Mouse (Mus musculus) heart, embryonic 12.5 days (tissue): ENCODE data around the gene Hibadh. TPM values are rescaled to one million over a fixed set of nuclear protein-coding genes. Genes with fewer than 3 reads are reported as not detected.
"Not testable (repeated sequence)": the region's sequence is repeated elsewhere in the genome, so short reads cannot be mapped to it uniquely, and the experiment has no call there.

Source experiments
- ATAC-seq: fragments of 200-750 bp; cut with Nextera tagmentation; 2 replicates; pipeline ENCODE4 v1.8.0; 2017; ENCODE audit warnings: moderate TSS enrichment, moderate library complexity; ENCODE audit not compliant: insufficient number of reproducible peaks, low FRiP score
- H3K27ac ChIP-seq: fragments of 300-500 bp; sonication (generic); 2 replicates; pipeline ENCODE4 v1.5.1; 2016; ENCODE audit warnings: mild to moderate bottlenecking, moderate library complexity; ENCODE audit not compliant: poor library complexity, severe bottlenecking
- H3K27me3 ChIP-seq: fragments of 300-500 bp; sonication (generic); replicated peaks from 2 replicates; pipeline ENCODE4 v1.6.1; 2016; ENCODE audit warnings: mild to moderate bottlenecking, moderate library complexity
- H3K36me3 ChIP-seq: fragments of 300-500 bp; sonication (generic); 2 replicates; pipeline ENCODE4 v1.6.1; 2016; ENCODE audit warnings: mild to moderate bottlenecking, moderate library complexity
- H3K4me1 ChIP-seq: fragments of 300-500 bp; sonication (generic); replicated peaks from 2 replicates; pipeline ENCODE4 v1.6.1; 2016; ENCODE audit warnings: mild to moderate bottlenecking
- H3K4me2 ChIP-seq: fragments of 300-500 bp; sonication (generic); 2 replicates; pipeline ENCODE4 v1.6.1; 2016; ENCODE audit warnings: mild to moderate bottlenecking, moderate library complexity
- H3K4me3 ChIP-seq: fragments of 300-500 bp; sonication (generic); 2 replicates; pipeline ENCODE4 v1.5.1; 2016; ENCODE audit warnings: mild to moderate bottlenecking
- H3K9ac ChIP-seq: fragments of 300-500 bp; sonication (generic); 2 replicates; pipeline ENCODE4 v1.6.1; 2016; ENCODE audit warnings: mild to moderate bottlenecking, moderate library complexity
- H3K9me3 ChIP-seq: fragments of 300-500 bp; sonication (generic); replicated peaks from 2 replicates; pipeline ENCODE4 v1.6.1; 2016; ENCODE audit warnings: mild to moderate bottlenecking, moderate library complexity
- WGBS: fragments of 180-500 bp; shearing (Covaris S2); methylation state at CpG from one replicate; pipeline ENCODE4 v1.1.7; 2016; 5-methylcytosine and 5-hydroxymethylcytosine counted together
- polyA plus RNA-seq: library from polyadenylated mRNA; unstranded; fragments of >200 nt; fragmentation: Nextera tagmentation; extraction: Ambion mirVana; gene quantifications from 2 replicates; pipeline ENCODE4 v1.2.1, GENCODE M21; 2016

Gene Hibadh
- polyA plus RNA-seq, 1 experiment from 2014 or later = 126 TPM

DNA sequence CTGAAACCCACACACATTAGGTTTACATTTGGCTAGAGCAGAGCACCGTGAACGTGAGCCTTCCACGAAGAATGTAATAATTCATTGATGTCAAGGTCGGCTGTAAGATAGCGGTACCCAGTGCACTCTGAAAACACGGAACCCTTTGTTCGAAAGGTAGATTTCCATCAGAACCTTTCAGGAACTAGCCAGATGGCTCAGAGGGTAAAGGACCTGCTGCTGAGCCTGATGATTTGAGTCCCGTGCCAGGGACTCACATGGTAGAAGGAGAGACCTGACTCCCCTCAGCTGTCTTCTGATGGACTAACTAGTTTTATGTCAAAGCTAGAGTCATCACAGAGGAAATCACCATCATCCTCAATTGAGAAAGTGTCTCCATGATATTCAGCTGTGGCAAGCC lies 31.6 kb upstream of the Hibadh start:
- Histone ChIP-seq H3K4me3 (no peak overlapping the region), H3K4me2 (no peak overlapping the region), H3K36me3 (no peaks in the 10 kb centered on the region), H3K27ac (no peak overlapping the region), H3K27me3 (no peaks in the 10 kb centered on the region), H3K4me1 (no peaks in the 10 kb centered on the region), H3K9ac (no peak overlapping the region), H3K9me3 (no peaks in the 10 kb centered on the region)
- WGBS = 76% methylated on average over 8 of the region's 8 CpGs
- no peak for ATAC-seq

DNA sequence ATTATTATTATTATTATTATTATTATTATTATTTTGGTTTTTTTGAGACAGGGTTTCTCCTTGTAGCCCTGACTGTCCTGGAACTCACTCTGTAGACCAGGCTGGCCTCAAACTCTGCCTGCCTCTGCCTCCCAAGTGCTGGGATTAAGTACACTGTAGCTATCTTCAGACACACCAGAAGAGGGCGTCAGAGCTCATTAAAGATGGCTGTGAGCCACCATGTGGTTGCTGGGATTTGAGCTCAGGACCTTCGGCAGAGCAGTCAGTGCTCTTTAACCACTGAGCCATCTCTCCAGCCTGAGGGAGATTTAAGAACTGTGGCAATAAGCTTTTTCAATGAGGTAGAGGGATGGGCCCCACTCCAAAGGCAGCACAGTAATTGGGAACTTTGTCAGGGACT lies 29.7 kb upstream of the Hibadh start:
- H3K27me3 ChIP-seq, H3K4me3 ChIP-seq, H3K36me3 ChIP-seq, H3K4me2 ChIP-seq, H3K27ac ChIP-seq, H3K9me3 ChIP-seq, H3K9ac ChIP-seq, ATAC-seq, H3K4me1 ChIP-seq: not testable (repeated sequence)
- 44% methylated on average over 2 of the region's 2 CpGs for WGBS

DNA sequence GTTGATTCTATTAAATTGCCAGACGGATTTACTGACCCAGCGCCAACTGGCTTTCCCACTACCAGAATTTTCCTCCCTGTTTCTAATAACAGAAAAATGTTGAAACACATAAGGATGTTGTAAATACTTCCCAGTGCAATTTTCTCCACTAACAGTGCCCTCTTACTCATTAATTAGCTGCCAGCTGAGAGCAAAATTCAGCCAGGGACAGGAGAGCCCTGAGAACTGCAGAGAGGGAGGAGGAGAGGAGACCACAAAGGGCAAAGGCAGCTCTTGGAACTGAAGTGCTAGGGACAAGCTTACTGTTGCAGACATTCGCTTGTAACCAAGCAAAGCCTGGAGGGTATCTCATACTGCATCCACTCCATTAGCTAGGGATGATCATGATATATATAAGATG lies 27.5 kb upstream of the Hibadh start:
- 70% methylated on average over 3 of the region's 3 CpGs for WGBS
- no peak overlapping the region for H3K27ac ChIP-seq
- no peaks in the 10 kb centered on the region for H3K9me3 ChIP-seq
- H3K4me1 ChIP-seq = no peaks in the 10 kb centered on the region
- no peak overlapping the region for H3K4me3 ChIP-seq
- no peak for ATAC-seq
- H3K4me2 ChIP-seq = no peak overlapping the region
- no peaks in the 10 kb centered on the region for H3K36me3 ChIP-seq
- no peak overlapping the region for H3K9ac ChIP-seq
- H3K27me3 ChIP-seq = no peaks in the 10 kb centered on the region

DNA sequence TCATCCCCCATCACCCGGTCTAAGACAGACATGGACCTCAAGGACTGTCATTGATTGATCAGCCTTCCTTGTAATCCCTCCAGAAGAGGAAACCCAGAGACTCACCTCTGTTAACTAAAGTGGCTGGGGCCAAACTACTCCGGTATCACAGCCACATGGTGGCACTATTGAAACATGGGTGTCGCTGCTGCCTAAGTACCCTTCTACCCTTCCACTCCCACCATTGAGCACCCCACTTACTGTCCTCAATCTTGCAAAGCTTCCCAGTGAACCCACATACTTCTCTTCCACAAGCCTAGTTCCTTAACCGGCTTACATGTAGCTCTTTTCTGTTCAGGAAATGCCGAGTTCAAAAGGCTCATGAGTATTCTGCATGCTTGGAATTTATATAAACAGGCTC lies 22.8 kb upstream of the Hibadh start:
- Histone ChIP-seq H3K27ac (no peak overlapping the region), H3K9ac (no peak overlapping the region), H3K36me3 (no peaks in the 10 kb centered on the region), H3K4me1 (no peaks in the 10 kb centered on the region), H3K4me2 (no peak overlapping the region), H3K27me3 (no peaks in the 10 kb centered on the region), H3K4me3 (no peak overlapping the region), H3K9me3 (no peaks in the 10 kb centered on the region)
- ATAC-seq = no peak
- WGBS = 38% methylated on average over 5 of the region's 5 CpGs

DNA sequence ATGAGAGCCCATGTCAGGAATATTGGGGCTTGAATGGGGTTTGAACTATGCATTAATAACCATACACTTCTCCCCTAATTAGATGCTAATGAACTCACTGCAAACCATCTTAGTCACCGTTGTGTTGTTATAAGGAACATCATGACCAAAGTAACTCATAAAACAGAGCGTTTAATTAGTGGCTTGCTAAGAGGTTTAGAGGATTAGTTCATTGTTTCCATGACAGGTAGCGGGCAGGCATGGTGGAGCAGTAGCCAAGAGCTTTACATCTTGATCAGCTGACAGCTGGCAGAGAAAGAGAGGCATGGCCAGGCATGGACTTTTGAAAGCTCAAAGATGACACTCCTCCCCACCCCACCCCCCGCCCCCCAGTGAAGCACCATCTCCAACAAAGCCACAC lies 15.1 kb upstream of the Hibadh start:
- H3K4me1 ChIP-seq = no peaks in the 10 kb centered on the region
- no peak for ATAC-seq
- H3K9ac ChIP-seq = no peak overlapping the region
- H3K27ac ChIP-seq = no peak overlapping the region
- H3K9me3 ChIP-seq = no peaks in the 10 kb centered on the region
- H3K4me3 ChIP-seq = no peak overlapping the region
- H3K4me2 ChIP-seq = no peak overlapping the region
- H3K27me3 ChIP-seq = no peaks in the 10 kb centered on the region
- WGBS = 77% methylated on average over 4 of the region's 4 CpGs
- no peaks in the 10 kb centered on the region for H3K36me3 ChIP-seq

DNA sequence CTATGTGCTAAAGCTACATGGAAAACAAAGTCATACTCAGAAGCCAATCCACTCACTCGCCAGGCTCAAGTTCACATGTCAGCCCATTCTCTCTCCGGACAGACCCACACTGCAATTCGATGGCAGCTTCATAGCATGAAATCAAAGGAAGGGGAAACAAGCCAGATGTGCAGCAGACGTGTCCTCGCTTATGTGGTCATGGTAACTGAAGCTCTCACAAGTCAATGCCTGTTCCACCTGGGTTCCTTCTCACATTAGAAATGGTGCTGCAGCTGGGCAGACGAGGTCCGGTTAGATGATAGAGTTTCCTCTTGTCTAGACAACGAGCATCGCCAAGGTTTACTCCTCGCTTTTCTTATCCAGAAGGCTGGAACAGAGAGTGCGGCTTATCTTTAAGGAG lies 8.6 kb upstream of the Hibadh start:
- ATAC-seq = no peak
- Histone ChIP-seq H3K4me3 (no peak overlapping the region), H3K9ac (no peak overlapping the region), H3K27ac (no peak overlapping the region), H3K9me3 (no peaks in the 10 kb centered on the region), H3K4me2 (no peak overlapping the region), H3K27me3 (no peaks in the 10 kb centered on the region), H3K4me1 (no peaks in the 10 kb centered on the region), H3K36me3 (no peaks in the 10 kb centered on the region)
- 52% methylated on average over 11 of the region's 11 CpGs for WGBS

DNA sequence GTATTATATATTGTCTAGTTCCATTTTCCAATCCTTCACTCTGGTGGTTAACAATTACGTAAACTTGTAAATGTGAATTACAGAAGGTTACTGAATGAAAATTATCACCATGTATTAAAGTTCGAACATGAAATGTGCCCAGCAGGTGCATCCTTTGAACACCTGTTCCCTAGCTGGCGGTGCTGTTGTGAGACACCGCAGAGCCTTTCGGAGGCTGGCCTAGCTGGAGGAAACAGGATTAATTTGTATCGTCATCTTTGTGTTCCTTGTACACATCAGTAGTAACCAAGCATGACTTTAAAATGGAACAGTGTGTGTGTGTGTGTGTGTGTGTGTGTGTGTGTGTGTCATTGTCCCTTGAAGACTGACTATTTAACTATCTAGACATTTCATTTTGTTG lies 7.8 kb upstream of the Hibadh start:
- 88% methylated on average over 6 of the region's 6 CpGs for WGBS
- no peaks in the 10 kb centered on the region for H3K4me1 ChIP-seq
- H3K36me3 ChIP-seq = no peaks in the 10 kb centered on the region
- H3K9ac ChIP-seq = no peak overlapping the region
- no peak overlapping the region for H3K4me2 ChIP-seq
- no peaks in the 10 kb centered on the region for H3K9me3 ChIP-seq
- no peak overlapping the region for H3K27ac ChIP-seq
- no peak for ATAC-seq
- no peak overlapping the region for H3K4me3 ChIP-seq
- no peaks in the 10 kb centered on the region for H3K27me3 ChIP-seq

DNA sequence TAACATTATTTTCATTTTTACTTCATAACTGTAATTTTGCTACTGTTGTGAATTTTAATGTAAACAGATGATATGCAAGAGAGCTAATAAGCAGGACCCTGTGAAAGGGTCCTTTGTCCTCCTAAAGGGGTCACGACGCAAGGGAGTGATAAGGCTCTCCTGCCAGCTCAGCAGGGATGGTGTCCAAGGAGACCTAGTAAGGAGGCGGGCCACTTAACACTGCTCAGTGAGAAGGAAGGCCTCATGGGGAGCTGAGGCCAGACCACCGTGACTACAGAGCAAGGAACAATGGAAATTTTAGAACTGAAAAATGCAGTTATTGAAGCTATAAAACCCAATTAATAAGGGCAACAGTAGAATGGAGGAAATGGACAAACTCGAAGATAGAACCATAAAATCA lies 5.7 kb upstream of the Hibadh start:
- Histone ChIP-seq H3K36me3 (no peaks in the 10 kb centered on the region), H3K9ac (no peak overlapping the region), H3K27ac (no peak overlapping the region), H3K4me1 (no peaks in the 10 kb centered on the region), H3K9me3 (no peaks in the 10 kb centered on the region), H3K4me2 (no peak overlapping the region), H3K27me3 (no peaks in the 10 kb centered on the region), H3K4me3 (no peak overlapping the region)
- ATAC-seq = no peak
- 31% methylated on average over 5 of the region's 5 CpGs for WGBS

DNA sequence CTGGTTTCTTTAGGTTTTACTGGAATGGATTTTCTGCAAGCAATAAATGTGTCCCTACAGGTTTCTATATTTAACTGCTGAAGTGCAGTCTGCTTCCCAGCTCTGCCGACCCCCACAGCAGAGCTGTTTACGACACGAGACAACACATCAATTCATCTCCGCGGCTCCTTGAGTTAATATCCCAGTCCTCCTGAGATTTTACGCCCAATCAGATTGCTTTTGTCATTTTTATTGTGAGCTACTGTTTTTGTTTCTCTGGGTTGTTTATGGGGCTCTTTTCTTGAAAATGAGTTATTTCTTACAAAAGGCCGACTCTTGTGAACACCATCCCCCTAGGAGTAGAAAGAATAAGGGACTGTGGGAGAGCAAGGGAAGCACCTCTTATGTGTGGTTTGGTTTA lies 2.0 kb upstream of the Hibadh start:
- ATAC-seq = no peak
- no peaks in the 10 kb centered on the region for H3K36me3 ChIP-seq
- no peaks in the 10 kb centered on the region for H3K9me3 ChIP-seq
- peaks cover 7% of the 10 kb centered on the region; the same call in 1 of the 2 replicates for H3K4me1 ChIP-seq
- no peak overlapping the region for H3K27ac ChIP-seq
- WGBS = 46% methylated on average over 7 of the region's 7 CpGs
- peak overlapping the region; percentile 49 for H3K4me2 ChIP-seq
- no peak overlapping the region for H3K4me3 ChIP-seq
- no peaks in the 10 kb centered on the region for H3K27me3 ChIP-seq
- H3K9ac ChIP-seq = no peak overlapping the region

DNA sequence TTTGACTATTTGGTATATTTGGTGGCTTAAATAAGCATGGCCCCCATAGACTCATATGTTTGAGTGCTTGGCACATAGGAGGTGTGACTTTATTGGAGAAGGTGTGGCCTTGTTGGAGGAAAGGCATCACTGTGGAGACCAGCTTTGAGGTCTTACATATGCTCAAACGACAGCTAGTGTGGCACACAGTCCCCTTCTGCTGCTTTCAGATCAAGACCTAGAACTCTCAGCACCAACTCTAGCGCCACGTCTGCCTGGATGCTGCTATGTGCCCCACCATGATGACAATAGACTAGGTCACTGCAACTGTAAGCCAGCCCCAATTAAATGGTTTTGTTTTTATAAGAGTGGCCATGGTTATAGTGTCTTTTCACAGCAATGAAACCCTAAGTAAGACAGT lies 887 bp upstream of the Hibadh start:
- WGBS = 75% methylated on average over 3 of the region's 3 CpGs
- peaks cover 7% of the 10 kb centered on the region; the same call in 1 of the 2 replicates for H3K4me1 ChIP-seq
- no peak overlapping the region for H3K4me3 ChIP-seq
- no peaks in the 10 kb centered on the region for H3K27me3 ChIP-seq
- no peak overlapping the region for H3K27ac ChIP-seq
- no peak overlapping the region for H3K9ac ChIP-seq
- no peaks in the 10 kb centered on the region for H3K9me3 ChIP-seq
- no peak overlapping the region for H3K4me2 ChIP-seq
- ATAC-seq = no peak
- no peaks in the 10 kb centered on the region for H3K36me3 ChIP-seq

DNA sequence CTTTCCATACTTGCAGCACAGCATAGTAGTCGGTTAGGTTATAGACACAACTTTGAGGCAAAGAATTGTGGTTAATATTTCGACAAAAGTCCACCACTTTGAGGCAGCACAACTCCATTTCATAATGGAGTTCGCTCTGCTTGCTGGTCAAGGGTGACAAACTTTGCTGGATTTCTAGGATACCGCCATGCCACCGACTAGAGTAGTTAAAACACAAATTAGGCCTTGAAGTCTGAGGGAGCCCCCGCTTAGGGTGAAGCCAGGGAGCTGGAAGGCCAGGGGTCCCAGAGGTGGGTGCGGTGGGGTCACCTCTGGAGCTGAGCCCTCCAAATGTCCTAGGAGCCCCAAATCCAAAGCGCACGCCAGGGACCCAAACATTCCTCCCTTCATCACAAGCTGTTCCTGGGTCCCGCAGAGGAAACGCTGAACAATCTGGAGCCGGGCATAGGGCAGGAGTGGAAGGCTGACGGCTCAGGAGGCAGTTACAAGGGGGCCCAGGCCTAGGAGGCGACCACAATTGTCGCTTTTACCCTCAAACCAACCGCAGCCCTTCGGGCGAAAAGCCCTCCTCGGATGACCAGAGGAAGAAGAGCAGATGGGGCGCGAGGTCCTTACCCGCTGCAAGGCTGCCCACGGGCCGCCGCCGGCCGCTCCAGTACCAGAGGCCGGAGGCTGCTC lies 504 bp downstream of the Hibadh start:
- H3K36me3 ChIP-seq = no peaks in the 10 kb centered on the region
- H3K9ac ChIP-seq = peak overlapping the region; percentile 91
- peak overlapping the region; percentile 87 for H3K27ac ChIP-seq
- ATAC-seq = peak; percentile 36
- 2% methylated on average over 28 of the region's 28 CpGs for WGBS
- H3K4me3 ChIP-seq = peak overlapping the region; percentile 88
- H3K27me3 ChIP-seq = no peaks in the 10 kb centered on the region
- H3K9me3 ChIP-seq = no peaks in the 10 kb centered on the region
- peaks cover 7% of the 10 kb centered on the region; the same call in 1 of the 2 replicates for H3K4me1 ChIP-seq
- peak overlapping the region; percentile 73 for H3K4me2 ChIP-seq
